Mouse (Mus musculus): ENCODE data around the gene Ccer2.

DNA sequence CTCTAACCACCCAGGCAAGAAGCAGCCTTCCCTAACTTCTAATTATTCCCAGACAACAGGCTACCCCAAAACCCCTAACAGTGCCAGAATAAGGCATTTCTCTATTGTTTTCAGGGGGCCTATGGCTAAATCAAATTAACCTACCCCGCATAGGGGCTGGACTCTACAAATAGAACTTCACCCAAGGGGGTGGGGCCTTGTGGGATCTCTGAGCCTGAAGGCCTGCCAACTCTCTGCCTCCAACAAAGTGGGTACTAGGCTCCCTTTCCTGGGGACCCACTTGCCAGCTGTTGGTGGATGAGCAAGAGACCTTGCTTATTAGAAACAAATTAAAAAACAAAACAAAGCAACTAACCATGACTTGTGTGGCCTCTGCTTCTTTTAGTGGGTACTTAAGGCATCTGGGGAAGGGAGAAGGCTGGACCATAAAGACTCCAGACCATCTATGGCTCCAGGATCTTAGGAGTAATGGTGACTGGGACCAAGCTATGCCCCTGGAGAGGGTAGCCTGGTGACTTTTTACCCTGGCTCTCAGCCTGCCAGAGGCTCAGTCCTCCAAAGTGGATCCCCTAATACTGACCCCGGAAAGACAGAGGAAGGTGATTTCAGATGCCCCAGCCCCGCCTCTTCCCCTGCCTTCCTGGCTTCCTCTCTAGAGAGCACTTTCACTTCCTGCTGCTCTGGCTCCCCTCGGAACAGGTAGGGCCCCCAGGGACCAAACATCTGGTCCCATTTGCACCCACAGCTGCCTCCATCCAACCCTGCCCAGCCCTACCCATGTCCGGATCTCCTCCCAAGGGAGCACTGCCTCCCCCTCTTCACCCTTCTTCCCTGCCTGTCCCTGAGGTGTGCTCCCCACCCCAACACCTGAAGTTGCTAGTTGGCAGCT, 32.6 kb downstream of the Ccer2 start, which contains the start of gene Rinl:
- TF ChIP-seq MAX (IDR thresholded peaks at IDR 0.05) (no peak), CTCF (IDR thresholded peaks at IDR 0.05; ENCODE audit: control insufficient read depth, insufficient read depth, insufficient read length) (no peak), CEBPB (IDR thresholded peaks at IDR 0.05; ENCODE audit: low read depth) (no peak), FOSL1 (IDR thresholded peaks at IDR 0.05; ENCODE audit: insufficient read depth, low read length, poor library complexity, severe bottlenecking) (no peak), USF1 (IDR thresholded peaks at IDR 0.05; ENCODE audit: low read depth) (no peak), MYOG (IDR thresholded peaks at IDR 0.05; ENCODE audit: control insufficient read depth, extremely low read depth, insufficient read length) (no peak)
